Mouse (Mus musculus) kidney, embryonic 14.5 days (tissue): ENCODE results near the gene Nmi. TPM values are rescaled to one million over a fixed set of nuclear protein-coding genes. Genes with fewer than 3 reads are reported as not detected.

Experiments
- ATAC-seq: fragments of 200-750 bp; cut with Nextera tagmentation; 2 replicates; pipeline ENCODE4 v1.8.0; 2017; ENCODE audit warnings: moderate number of reproducible peaks, mild to moderate bottlenecking, moderate TSS enrichment, moderate library complexity; ENCODE audit not compliant: low FRiP score, low TSS enrichment
- H3K27ac ChIP-seq: fragments of 300-500 bp; sonication (generic); 2 replicates; pipeline ENCODE4 v1.5.1; 2014; ENCODE audit warnings: low read depth, mild to moderate bottlenecking, low read length, moderate library complexity, mixed read lengths
- H3K27me3 ChIP-seq: fragments of 300-500 bp; sonication (generic); 2 replicates; pipeline ENCODE4 v1.6.1; 2014; ENCODE audit warnings: mild to moderate bottlenecking, low read length; ENCODE audit not compliant: control insufficient read depth, insufficient read depth
- H3K36me3 ChIP-seq: fragments of 300-500 bp; sonication (generic); 2 replicates; pipeline ENCODE4 v1.6.1; 2014; ENCODE audit warnings: low read length, mixed read lengths; ENCODE audit not compliant: control insufficient read depth, insufficient read depth
- H3K4me1 ChIP-seq: fragments of 300-500 bp; sonication (generic); 2 replicates; pipeline ENCODE4 v1.6.1; 2014; ENCODE audit warnings: low read length, mixed read lengths; ENCODE audit not compliant: control insufficient read depth, insufficient read depth
- H3K4me2 ChIP-seq: fragments of 300-500 bp; sonication (generic); replicated peaks from 2 replicates; pipeline ENCODE4 v1.6.1; 2014; ENCODE audit warnings: low read depth, mild to moderate bottlenecking, low read length
- H3K4me3 ChIP-seq: fragments of 300-500 bp; sonication (generic); 2 replicates; pipeline ENCODE4 v1.5.1; 2014; ENCODE audit warnings: mild to moderate bottlenecking, low read length
- H3K9ac ChIP-seq: fragments of 300-500 bp; sonication (generic); 2 replicates; pipeline ENCODE4 v1.6.1; 2014; ENCODE audit warnings: low read depth, mild to moderate bottlenecking, low read length, moderate library complexity
- H3K9me3 ChIP-seq: fragments of 300-500 bp; sonication (generic); 2 replicates; pipeline ENCODE4 v1.6.1; 2016; ENCODE audit warnings: low read length; ENCODE audit not compliant: control insufficient read depth
- WGBS: fragments of 180-500 bp; shearing (Covaris S2); extraction: QIAGEN DNeasy Blood & Tissue Kit; methylation state at CpG from one replicate; pipeline ENCODE4 v1.1.7; 2014; 5-methylcytosine and 5-hydroxymethylcytosine counted together
- polyA plus RNA-seq: library from polyadenylated mRNA; unstranded; fragments of >200 nt; fragmentation: Nextera tagmentation; extraction: Ambion mirVana; gene quantifications from 2 replicates; pipeline ENCODE4 v1.2.1, GENCODE M21; 2014

Gene Nmi
- polyA plus RNA-seq, 1 experiment from 2014 or later, result 13.8 TPM

DNA sequence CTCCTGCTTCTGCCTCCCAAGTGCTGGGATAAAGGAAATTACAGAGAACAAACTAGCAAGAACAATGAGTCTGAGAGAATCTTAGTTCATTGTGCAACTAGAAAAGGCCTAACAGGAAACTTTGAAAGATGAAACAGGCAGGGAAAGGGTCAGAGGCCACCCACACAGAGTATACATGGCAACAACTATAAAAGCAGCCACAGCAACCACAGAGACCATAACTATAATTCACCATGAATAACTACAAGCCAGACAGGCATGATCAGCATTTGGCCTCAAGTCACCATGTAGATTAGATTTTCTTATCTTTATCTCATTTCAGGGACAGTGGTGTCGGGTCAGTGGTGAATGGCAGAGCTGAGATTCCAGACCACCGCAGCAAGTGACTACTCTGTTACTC is 16.3 kb upstream of the Nmi start:
- Histone ChIP-seq H3K36me3 (no peaks in the 10 kb centered on the region), H3K9me3 (no peaks in the 10 kb centered on the region), H3K9ac (no peak overlapping the region), H3K4me3 (no peak overlapping the region), H3K4me2 (no peak overlapping the region), H3K27me3 (no peaks in the 10 kb centered on the region), H3K4me1 (no peaks in the 10 kb centered on the region), H3K27ac (no peak overlapping the region)
- WGBS, result 66% methylated on average over 2 of the region's 2 CpGs
- ATAC-seq, result no peak

DNA sequence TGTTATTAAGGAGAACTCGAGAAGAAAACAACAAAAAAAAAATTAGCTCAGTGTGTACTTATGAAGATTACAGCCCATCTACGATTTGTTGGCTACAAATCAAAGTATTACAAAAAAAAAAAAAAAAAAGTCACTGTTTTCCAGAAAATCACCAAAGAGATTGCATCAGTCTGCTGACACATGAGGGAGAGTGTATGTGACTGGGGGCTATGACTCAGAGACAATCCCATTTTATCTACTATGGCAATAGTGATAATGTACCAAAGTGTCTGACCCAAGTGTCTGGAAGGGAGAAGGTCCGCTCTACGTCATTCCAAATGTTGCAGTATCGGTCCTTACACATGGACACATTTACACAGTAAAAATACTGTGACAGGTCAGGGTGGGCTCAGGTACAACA is 13.4 kb upstream of the Nmi start:
- H3K4me1 ChIP-seq, result 0 out of 2 replicates have a peak, but pooled peaks cover 4% of the 10 kb centered on the region
- no peak for ATAC-seq
- H3K4me3 ChIP-seq, result no peak overlapping the region
- no peak overlapping the region for H3K4me2 ChIP-seq
- 84% methylated on average over 5 of the region's 5 CpGs for WGBS
- no peak overlapping the region for H3K27ac ChIP-seq
- no peak overlapping the region for H3K9ac ChIP-seq
- H3K27me3 ChIP-seq, result no peaks in the 10 kb centered on the region
- no peaks in the 10 kb centered on the region for H3K9me3 ChIP-seq
- H3K36me3 ChIP-seq, result no peaks in the 10 kb centered on the region

DNA sequence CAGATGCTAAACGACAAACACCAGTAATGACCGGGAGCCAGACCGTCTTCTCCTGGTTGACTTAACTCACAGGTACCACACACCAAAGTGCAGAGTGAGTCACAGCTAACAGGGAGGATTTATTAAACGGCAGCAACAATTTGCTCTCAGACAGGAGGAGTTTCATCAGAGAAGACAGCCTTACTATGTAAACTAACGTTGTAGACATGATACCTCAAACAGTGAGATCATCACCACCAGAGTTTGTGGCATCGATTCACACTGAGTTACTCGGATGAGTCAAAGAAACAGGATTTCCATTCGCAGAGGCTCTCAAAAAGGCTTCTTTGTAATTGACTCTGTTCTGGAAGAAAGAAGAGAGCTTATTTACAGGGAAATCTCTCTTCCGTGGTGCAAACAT is 12.9 kb upstream of the Nmi start:
- Histone ChIP-seq H3K4me3 (no peak overlapping the region), H3K4me1 (0 out of 2 replicates have a peak, but pooled peaks cover 4% of the 10 kb centered on the region), H3K9ac (no peak overlapping the region), H3K27ac (no peak overlapping the region), H3K27me3 (no peaks in the 10 kb centered on the region), H3K36me3 (no peaks in the 10 kb centered on the region), H3K4me2 (no peak overlapping the region), H3K9me3 (no peaks in the 10 kb centered on the region)
- WGBS, result 59% methylated on average over 9 of the region's 9 CpGs
- ATAC-seq, result no peak

DNA sequence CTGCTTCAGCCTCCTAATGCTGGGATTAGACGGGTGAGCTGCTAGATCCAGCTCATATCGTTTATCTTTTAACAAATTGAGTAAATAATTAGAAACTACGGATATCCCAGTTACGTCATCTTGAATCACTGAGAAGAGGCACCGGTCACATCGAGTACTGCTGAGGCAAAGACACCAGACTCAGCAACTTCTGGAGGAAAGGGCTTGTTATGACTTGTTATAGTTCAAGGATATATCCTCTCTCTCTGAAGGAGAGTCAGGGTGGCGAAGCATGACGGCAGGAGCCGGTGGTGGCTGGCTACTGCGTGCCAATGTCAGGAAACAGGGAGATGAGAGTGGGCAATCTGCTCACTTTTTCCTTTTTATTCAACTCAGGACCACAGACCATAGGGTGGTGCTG is 11.9 kb upstream of the Nmi start:
- Histone ChIP-seq H3K9me3 (no peaks in the 10 kb centered on the region), H3K27me3 (no peaks in the 10 kb centered on the region), H3K4me1 (0 out of 2 replicates have a peak, but pooled peaks cover 4% of the 10 kb centered on the region), H3K27ac (no peak overlapping the region), H3K4me2 (no peak overlapping the region), H3K36me3 (no peaks in the 10 kb centered on the region), H3K4me3 (no peak overlapping the region), H3K9ac (no peak overlapping the region)
- ATAC-seq, result no peak
- 82% methylated on average over 10 of the region's 10 CpGs for WGBS

- no peak overlapping the region for H3K9ac ChIP-seq
- ATAC-seq, result no peak
- 63% methylated on average over 13 of the region's 13 CpGs for WGBS
- H3K4me3 ChIP-seq, result no peak overlapping the region
- H3K27me3 ChIP-seq, result no peaks in the 10 kb centered on the region
- 0 out of 2 replicates have a peak, but pooled peaks cover 4% of the 10 kb centered on the region for H3K4me1 ChIP-seq
- 0 out of 2 replicates have a peak overlapping the region, but pooled peaks have one; percentile 17 for H3K27ac ChIP-seq
- peak overlapping the region; percentile 2; the same call in 1 of the 2 replicates for H3K4me2 ChIP-seq
- no peaks in the 10 kb centered on the region for H3K9me3 ChIP-seq
- no peaks in the 10 kb centered on the region for H3K36me3 ChIP-seq
Observed at GRCm38 (mm10) chr2:51982288-51982687, 9.0 kb upstream of the Nmi start.

DNA sequence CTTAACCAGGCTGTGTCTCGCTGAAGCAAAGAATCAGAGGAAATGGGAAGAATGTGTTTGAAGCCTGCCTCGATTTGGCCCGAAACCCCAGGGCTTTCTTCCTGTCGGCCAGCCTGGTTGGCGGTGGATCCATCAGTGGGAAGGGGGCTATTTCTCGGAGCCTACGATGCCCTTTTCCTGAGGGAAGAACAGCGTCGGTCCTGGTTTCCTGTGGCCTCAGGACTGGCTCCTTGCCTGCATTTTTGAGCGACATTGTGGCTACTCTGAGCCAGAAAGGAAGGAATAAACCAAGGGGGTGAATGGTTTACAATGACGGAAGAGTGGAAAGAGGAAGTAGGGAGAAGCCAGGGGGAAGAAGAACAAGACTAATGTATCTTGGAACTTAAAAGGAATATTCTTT is 8.3 kb upstream of the Nmi start:
- no peaks in the 10 kb centered on the region for H3K36me3 ChIP-seq
- peak overlapping the region; percentile 2; the same call in 1 of the 2 replicates for H3K4me2 ChIP-seq
- H3K4me3 ChIP-seq, result no peak overlapping the region
- no peaks in the 10 kb centered on the region for H3K9me3 ChIP-seq
- H3K9ac ChIP-seq, result no peak overlapping the region
- H3K27me3 ChIP-seq, result no peaks in the 10 kb centered on the region
- H3K4me1 ChIP-seq, result 0 out of 2 replicates have a peak, but pooled peaks cover 4% of the 10 kb centered on the region
- no peak for ATAC-seq
- H3K27ac ChIP-seq, result no peak overlapping the region; the same call in 1 of the 2 replicates
- 41% methylated on average over 11 of the region's 11 CpGs for WGBS

DNA sequence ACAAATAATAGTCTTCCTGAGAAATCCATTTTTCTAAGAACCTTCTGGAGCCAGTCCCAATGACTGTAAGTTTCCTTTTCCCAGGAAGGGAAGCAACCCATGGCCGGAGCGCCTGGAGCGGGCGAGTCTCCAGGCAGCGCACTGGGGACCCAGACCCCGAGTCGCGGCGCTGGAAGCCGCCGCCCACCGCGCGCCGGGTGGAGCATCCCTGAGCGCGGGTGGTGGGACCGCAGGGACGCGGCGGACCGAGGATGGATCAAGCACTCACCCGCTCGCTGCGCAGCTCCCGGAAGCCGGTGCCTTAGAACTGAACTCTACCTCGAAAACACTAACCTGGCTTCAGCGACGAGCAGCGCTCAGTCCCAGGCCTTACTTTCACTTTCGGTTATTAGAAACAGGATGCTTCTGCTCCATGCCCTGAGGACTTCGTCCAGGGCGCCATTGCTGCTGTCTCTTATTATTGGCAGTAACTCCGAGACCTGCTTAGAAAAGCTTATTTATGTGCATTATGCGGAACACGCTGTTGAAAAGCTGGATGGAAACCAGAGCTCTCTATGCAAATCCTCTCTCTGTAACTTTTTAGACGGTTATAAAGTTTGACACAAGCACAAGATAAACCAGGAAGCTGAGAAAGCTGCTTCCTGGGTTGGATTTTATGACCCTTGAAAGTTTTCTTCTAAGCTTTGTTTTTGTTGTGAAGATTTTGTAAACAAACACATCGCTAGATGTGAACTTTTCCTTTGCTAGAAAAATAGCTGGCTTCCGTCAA is 469 bp downstream of the Nmi start:
- no peaks in the 10 kb centered on the region for H3K9me3 ChIP-seq
- peak overlapping the region; percentile 69 for H3K4me2 ChIP-seq
- peak overlapping the region; percentile 67 for H3K9ac ChIP-seq
- H3K27me3 ChIP-seq, result no peaks in the 10 kb centered on the region
- H3K36me3 ChIP-seq, result no peaks in the 10 kb centered on the region
- peak overlapping the region; percentile 78 for H3K27ac ChIP-seq
- ATAC-seq, result peak; percentile 91
- peak overlapping the region; percentile 56 for H3K4me3 ChIP-seq
- H3K4me1 ChIP-seq, result no peaks in the 10 kb centered on the region
- 2% methylated on average over 40 of the region's 40 CpGs for WGBS

DNA sequence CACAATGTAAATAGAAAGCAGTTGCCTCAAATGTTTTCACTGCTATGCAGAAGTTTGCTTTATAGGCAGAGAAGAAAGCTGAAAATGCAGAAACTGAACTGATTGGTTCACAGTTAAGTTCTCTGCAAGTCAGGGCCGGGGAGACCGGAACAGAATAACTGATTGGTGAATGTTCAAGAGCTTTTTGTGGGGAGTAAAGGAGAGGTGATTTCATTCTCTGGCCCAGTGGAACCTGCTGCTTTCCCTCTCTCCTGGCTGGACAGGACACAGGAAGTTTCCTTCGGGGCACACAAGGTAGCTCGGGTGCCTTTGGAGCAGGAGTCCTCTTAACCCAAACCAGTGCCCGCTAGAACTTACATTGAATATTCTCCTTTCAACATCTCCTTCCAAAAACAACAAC is 1.2 kb downstream of the Nmi start:
- 65% methylated on average over 5 of the region's 5 CpGs for WGBS
- Histone ChIP-seq H3K4me1 (no peaks in the 10 kb centered on the region), H3K27me3 (no peaks in the 10 kb centered on the region), H3K4me3 (peak overlapping the region; percentile 56), H3K9me3 (no peaks in the 10 kb centered on the region), H3K36me3 (no peaks in the 10 kb centered on the region), H3K27ac (no peak overlapping the region), H3K4me2 (peak overlapping the region; percentile 69), H3K9ac (no peak overlapping the region)
- ATAC-seq, result peak; percentile 61

- Histone ChIP-seq H3K4me2 (no peak overlapping the region), H3K9me3 (no peaks in the 10 kb centered on the region), H3K9ac (no peak overlapping the region), H3K4me1 (no peaks in the 10 kb centered on the region), H3K27me3 (no peaks in the 10 kb centered on the region), H3K36me3 (no peaks in the 10 kb centered on the region), H3K4me3 (no peak overlapping the region), H3K27ac (no peak overlapping the region)
- no peak for ATAC-seq
- 98% methylated on average over 4 of the region's 4 CpGs for WGBS
Observed at GRCm38 (mm10) chr2:51970897-51971296, 2.4 kb downstream of the Nmi start.
